Mouse (Mus musculus) embryo, embryonic 10 days (tissue): ENCODE measurements at regions not wholly inside any gene's neighbourhood (a gene's known extent, or its start where the extent isn't known, plus 50 kb on each side); places are given as distances from the start of the nearest gene placed in this dataset.

Experiments
- DNase-seq: peaks from one replicate; pipeline ENCODE4 v3.0.0-alpha.2; 2015; ENCODE audit warnings: low spot score

DNA sequence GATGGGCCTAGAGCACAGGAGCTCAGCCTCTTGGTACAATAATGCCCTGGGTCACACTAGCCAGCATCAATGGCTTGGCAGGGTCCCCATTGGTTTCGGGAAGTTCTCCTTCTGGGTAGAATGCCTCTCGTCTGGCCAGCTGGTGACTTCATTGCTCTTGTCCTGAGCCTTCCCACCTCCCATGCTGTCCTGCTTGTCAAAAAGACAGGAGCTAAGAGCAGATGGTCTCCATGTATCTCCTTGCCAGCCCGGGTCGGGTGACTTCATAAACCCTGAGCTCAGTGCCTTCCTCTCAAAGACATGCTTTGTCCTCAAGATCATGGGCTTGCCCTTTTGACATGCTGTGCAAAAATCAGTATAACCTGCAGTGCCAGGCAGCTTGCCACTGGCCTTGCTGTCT is 179.2 kb upstream of the Sh3bp4 start:
- no peak for DNase-seq

DNA sequence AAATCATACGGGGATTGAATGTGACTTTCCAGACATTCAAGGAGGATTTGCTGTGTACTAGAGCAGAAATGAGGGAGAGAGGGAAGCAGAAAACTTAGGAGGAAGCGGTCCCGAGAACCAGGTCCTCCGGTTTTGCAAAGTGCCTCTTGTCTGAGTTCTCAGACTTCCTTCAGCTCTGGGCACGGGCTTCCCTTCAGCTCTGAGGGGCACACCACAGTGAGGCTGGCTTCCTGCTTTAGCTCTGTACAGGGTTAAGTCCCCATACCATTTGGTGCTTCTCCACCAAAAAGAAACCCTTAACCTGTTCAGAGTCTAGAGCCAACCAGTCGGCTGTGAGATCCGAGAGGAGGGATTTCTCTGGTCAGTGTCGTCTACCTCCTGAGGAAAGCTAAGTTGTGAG is 167.8 kb upstream of the Sh3bp4 start:
- no peak for DNase-seq

DNA sequence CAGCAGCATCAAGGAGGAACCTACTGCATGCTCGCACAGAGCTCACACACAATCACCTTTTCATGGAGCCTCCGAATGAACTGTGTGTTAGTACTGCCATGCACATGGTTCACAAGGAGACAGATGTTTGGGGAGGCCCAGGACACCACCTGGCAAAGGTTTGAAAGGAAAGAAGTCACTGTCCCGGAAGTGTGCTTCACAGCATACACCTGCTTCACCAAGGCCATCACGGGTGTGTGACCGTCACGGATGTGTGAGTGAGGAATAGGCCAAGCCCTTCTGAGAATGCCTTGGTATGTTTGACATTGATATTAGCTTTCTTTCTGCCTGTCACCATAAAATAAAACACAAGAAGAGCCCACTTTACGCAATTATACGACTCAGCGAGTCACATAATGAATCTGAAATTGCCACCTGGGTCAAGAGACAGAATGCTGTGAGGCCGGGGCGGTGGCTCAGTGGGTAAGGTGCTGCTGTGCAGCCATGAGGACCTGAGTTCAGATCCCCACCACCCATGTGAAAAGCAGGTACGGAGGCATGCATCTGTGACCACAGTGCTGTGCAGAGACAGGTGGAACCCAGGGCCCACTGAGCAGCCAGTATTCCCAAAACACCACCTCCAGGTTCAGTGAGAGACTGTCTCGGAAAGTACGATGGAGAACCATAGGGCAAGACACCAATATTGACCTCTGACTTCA is 162.3 kb upstream of the Sh3bp4 start:
- no peak for DNase-seq

DNA sequence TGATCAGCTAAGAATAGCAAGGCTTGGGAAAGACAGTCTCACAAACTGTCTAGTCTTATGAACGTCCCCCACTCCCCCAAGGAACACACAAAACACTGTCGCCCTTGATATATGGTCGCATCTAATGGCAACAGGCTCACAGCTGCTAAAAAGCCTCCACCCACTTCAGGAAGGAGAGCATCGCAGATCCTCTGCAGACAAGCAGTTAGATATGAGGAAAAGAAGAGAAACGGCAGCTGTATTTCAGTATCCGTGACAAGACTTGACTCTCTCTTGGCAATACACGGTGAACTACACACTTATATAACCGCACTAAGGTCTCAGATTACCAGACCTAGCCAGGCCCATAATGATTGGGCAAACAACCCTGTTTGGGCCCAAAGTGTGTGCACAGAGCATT is 161.5 kb upstream of the Sh3bp4 start:
- no peak for DNase-seq

DNA sequence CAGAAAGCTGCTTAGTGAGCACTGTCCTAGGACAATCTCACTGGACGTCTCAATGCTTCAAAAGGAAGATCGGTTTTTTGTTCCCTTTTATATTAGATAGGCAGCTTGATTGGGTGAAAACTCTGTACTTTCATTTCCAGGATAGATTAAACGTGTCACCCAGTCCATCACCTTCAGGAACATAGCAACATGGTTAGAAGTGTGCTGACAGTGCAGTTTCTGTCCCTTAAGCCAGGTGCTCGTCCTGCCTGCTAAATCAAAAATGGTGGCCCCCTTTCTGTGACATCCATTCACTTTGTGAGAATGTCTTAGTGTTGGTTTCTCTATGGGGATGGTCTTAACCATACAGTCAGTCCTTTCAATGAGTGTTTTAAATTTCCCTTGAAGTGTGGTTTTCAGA is 160.9 kb upstream of the Sh3bp4 start:
- DNase-seq, result no peak

DNA sequence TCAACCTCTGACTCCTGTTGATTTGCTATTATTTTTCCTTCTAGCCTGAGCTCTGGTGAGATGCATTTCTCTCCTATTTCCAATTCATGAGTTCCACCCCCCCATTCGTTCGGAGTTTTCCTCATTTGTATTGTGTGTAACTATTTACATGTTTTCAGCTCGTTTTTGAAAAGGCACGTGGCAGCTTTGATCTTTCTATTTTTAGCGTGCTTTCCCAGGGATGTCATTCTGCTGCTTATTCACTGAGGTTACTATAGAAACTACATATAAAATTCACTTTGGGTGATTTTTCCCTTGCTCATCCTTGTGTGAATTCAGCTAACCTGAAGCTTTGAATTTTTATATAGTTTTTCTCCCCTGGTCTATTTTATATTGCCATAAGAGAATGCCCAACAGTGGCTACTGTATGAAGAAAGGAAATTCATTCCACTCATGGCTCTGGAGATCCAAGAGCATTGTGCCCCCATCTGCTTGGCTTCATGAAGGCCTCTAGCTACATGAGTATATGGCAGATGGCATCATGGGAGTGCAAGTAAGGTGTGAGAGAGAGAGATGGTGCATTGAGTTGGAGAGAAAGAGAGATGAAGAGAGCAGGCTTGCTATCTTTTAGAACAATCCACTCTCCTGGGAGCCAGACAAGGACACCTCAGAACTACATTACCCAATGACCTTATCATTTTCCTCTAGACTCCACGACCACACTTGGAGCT is 160.2 kb upstream of the Sh3bp4 start:
- no peak for DNase-seq

DNA sequence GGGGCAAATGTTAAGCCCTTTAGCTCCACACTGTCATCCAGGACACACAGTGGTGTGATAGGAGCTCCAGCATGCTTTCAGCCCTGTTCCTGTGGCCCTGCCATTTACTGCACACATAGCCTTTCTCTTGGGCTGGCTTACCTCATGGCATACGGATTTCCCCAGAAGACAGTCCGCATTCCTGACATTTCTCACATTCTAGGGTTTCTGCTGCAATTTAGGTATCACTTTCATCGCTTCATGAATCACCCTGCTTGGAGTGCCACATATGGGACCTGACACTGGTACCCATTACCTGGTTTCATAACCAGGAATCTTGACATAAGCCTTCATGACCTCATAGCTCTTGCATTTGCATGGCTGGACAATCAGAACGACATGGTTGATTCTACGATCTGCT is 158.5 kb upstream of the Sh3bp4 start:
- peak; percentile 26 for DNase-seq

DNA sequence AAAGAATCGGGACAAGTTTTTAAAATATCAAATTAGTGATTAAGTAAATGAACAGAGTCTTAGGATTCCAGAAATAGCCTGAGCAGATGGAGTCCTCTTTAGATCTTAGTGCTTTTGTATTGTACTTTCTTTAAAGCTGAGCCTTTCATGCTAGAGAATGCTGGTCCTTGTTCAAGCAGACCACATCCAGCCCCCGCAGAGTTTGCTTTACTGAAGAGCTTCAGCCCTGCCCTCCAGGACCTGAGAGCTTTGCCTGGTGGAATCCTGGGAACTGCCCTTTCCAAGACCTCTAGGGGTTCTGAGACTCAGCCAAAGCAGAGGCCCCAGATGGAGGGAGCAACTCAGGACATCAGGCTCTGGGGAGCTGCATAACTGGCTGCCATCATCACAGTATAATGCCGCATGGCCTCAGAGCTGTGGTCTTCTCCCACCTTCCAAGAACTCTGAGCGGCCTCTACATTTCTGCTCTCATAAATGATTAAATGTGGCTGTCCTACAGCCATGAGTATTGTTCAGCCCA is 153.6 kb upstream of the Sh3bp4 start:
- DNase-seq, result no peak

DNA sequence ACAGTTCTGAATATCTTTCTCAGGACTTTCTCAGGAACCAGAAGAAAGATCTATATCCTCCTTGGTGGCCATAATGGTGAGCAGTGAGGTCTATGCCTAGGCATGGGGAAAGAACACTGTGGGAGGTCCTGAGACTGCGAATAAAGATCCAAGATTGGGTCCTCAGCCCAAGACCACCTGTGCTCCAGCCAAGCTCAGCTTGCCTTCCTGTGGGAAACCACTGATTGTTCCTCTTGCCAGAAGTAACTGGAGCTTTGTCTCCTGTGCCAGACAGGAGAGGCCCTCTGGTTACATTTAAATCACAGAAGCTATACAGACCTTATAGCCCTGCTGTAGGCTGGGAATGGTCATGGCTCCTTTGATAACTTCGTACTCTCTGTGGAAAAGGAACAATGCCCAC is 148.8 kb upstream of the Sh3bp4 start:
- no peak for DNase-seq

DNA sequence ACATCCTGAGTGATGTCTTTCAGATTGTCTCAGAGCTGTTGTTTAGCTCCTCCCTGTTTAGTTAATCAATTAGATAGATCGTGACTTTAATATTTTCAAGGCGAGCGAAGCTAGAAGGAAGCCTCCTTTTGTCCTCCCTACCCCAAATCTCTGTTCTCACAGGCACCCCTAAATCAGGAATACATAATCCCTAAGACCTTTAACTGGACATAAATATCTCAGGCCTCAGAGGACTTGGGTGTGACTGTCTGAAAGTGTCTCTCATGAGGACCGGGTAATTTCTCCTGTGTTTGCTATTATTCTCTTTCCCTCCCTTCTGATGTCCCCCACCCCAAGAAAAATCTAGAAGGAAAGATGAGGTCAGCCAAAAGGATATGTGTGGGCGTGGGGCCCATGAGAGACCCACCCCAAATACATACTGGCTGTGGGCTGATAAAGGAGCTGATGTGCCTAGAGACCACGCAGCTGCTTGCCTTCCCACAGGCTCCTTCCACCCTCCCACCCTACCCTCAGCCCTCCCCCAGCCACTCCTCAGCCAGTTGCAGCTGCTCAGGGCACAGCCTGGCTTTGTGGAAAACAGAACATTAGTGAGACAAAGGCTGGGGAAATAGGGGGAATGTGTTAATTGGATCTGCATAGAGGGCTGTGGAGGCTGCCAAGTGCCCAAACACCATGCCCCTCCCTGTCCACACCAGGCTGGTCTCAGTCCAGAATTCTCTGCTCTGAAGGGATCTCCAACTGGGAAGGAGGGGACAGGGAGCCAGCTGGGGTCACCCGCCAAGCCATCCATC is 146.2 kb upstream of the Sh3bp4 start:
- peak; percentile 25 for DNase-seq

DNA sequence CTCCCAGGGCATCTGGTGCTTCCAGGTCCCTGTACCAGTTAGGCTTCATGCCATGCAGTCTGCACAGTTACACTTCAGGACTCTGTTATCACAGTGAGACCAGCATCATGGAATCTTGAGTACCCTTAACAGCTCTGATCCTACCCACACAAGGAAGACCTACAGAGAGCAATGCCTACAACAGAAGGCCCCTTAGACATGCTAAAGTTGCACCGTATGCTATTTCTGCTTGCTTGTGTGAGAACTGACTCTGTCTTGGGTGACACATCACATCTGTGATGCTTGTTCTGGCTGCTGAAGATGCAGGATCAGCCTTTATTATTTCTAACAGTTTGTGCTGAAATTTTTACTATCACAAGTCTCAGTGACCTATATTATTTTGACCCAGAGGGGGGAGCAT is 135.0 kb upstream of the Sh3bp4 start:
- DNase-seq, result no peak

DNA sequence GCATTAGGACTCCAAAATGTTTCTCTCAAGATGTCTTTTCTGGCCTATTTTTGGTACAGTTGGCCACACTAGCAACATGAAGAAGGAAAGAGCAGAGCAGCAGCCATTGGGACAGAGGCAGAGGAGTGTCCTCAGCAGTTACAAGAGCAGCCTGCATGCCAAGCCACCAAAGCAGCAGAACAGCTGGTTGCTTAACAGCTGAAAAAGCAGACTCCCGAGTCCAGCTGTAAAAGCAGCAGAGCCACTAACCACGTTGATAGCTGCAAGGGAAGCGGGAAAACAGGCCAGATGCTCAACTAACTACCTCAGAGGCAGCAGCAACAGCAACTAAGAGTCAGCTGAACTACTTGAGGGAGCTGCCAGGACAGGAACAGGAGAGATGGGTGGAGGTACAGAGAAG is 134.4 kb upstream of the Sh3bp4 start:
- DNase-seq, result no peak

DNA sequence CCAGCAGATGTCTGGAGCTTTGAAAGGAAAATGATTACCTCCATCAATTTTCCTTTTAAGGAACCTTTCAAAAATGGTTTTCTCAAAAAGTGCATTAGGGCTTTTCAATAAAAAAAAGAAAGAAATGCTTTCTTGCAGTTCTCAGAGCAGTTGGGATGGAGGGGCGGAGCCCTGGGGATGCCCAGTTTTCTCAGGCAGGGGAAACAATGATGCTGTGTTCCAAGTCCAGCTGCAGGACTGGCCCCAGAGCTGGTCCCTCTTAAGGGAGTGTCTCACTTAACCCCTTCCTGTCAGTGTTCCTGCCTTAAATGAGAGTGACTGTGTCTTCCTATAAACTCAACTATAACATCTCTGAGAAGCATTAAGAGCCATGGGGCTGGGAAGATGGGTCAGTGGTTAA is 132.9 kb upstream of the Sh3bp4 start:
- DNase-seq, result no peak

DNA sequence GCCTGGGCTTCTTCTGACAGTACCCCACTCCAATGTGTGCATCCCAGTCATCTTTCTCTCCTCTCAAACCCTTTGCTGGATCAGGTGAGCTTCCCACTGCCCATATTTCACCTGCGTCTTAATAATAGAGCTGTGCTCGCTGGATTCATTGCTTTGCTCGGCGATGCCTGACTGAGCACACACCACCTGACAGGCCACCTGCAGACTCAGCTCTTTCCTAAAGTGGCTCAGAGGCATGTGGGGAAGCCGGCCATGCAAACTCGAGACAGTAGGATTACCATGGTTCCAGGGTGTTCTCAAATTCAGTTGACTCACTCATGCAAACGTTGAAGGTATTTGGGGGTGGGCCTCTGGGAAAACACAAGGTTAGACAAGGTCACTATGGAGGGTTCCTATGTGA is 131.8 kb upstream of the Sh3bp4 start:
- DNase-seq, result no peak

DNA sequence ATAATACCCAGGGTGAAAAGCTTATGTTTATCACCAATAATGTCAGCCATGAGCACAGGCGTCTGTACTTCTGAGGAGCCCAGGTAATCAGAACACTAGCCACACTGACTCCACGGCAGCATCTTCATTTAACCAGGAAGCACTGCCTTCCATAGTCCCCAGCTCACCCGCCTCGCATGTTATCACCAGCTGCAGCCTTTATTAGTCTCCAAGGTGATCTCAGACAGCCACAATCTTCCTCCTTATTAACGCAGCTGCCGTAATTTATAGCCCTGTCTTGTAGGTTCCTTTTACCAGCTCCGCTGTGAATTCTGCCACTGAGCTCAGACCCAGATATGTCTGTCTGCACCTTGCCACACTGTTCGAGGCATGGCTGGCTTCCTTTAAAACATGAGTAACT is 127.2 kb upstream of the Sh3bp4 start:
- DNase-seq, result no peak

DNA sequence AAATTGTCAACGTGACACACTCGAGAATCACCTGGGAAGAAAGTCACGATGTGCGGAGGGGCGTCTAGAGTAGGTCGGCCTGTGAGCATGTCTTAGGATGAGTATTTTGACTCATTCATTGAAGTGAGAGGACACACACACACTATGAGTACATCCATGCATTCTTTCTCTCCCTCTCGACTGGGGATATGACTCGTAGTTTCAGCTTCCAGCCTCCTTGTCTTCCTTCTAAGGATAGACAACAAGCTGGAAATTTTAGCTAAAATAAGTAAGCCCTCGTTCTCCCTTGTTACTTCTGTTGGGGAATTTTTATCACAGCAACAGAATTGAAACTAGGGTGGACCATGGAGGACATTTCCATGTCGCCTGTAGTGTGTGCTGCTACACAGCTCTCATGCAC is 124.3 kb upstream of the Sh3bp4 start:
- no peak for DNase-seq

DNA sequence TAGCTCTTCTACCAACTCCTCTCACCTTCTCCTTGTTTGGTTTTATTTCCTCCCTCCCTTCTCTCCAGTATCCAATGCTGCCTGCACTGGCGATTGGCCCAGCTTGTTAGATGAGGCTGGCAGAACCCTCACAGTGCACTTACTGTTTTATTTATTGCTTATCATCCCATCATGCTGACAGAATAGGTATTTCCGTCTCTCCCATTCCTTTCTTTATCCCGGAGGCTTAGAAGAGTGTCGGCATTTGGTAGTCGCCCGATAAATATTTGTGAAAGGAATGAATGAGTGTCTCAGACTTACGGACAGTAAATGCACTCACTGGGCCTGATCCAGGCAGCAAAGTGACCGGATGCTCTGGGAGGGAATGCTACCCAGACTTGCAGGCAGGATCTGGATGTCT is 123.8 kb upstream of the Sh3bp4 start:
- DNase-seq, result no peak

DNA sequence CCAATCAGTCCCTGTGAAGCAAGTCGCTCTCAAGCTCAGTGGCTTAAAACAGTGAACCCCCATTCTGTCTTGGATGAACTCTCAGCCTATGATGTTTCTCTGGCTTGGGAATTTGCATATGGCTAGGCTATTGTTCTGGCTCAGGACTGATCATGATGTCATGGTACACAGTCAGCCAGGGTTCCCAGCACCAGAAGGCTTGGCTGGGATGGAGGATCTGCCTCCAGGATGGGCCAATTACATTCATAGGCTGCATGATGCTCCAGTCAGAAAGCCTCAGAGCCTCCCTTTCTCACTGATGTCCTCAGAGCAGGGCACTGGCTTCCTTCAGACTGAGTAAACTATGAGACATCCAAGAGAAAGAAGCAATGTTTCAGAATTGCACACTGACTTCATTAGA is 120.3 kb upstream of the Sh3bp4 start:
- no peak for DNase-seq

DNA sequence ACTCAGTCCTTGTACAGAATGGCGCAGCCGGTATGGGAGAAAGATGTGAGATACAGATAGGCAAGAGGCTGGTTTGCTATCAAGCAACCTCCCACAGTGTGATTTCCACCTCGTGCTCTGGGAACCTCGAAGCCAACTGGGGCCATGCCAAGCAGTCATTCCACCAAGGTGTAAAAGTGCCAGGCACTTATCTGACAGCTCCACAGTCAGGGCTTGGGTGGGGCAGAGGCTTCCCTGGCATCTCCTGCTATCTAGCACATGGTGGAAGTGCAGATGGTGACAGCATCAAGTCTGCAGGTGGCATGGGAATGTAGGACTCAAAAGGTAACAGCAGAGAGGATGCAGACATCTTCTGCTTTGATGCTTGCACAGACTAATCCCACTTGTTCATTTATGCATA is 116.7 kb upstream of the Sh3bp4 start:
- DNase-seq, result no peak

DNA sequence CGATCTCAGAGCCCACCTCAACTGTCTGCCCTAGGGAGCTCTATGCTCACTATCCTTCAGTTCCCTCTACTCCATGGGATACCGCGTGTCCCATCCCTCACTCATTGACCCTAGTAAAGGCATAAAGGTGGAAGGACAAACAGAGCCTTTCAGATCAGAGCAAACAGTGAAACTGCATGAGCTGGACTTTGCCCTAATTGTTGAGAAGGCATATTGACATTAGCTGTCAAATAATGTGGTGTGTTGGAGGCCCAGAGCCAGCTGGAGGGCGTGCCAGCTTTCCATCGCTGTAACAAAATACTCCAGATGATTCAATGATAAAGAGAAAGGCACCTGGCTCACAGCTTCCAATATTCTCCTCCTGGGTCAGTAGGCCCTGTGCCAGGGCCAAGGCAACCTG is 115.4 kb upstream of the Sh3bp4 start:
- DNase-seq, result no peak

DNA sequence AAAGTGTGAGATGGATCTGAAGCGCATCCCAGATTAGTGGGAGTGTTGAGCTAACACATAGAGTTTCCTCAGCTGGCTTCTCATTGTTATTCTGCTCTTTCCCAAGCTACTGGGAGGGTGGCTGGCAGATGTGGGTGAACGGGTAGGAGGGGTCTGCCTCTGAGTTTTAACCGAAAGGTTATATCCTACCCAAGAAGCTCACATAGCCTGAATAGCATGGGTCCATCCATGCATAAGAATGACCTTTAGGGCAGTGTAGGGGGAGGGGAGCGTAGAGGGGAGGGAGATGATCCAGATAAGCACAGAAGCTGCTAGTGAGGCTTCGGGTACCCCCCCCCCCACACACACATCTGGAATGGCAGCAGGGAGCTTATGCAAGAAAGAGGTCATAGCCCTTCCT is 113.2 kb upstream of the Sh3bp4 start:
- DNase-seq, result no peak

DNA sequence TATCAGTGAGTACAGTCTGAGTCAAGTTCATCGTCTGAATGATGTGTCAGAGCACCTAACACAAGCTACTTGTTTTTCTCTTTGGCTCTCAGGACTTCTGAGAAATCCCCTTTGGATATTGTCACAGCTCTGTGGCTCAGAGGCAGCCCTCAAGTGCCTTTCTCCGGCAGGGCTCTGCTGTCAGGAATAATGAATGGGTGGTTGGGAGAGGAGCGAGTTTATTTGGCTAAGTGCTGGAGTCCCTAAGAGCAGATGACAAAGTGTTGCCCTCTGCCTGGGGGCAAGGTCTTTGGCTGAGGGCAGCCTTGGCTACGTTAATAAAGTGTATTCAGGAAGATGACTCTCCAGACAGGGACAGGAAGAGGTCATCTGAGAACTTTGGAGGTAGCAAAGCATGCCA is 110.5 kb upstream of the Sh3bp4 start:
- peak; percentile 49 for DNase-seq

DNA sequence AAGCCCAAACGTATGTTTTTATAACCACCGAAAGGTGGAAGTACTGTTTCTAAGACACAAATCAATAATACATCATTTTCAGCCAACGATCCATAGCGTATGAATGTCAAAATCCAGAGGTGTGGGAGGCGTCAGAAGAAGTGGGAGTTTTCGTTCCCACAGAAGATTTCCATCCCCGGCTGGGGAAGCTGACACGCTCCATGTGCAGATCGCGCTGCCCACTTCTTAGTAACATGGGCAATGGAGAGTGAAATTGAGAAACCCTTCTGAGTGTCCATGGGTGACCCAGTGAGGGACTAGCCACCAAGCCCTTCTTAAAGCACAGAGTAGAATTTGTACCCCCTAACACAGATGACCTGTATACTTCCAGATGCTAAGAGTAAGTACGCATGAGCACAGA is 110.1 kb upstream of the Sh3bp4 start:
- no peak for DNase-seq
